Mouse (Mus musculus): ENCODE data around the gene Fam166a. TPM values are rescaled to one million over a fixed set of nuclear protein-coding genes. Genes with fewer than 3 reads are reported as not detected.

Fam166a gene
- polyA plus RNA-seq, 1 experiment from 2014 or later: 0.94 TPM

- Histone ChIP-seq H3K9me3 (ENCODE audit: control insufficient read depth, low read length) (no peaks in the 10 kb centered on the region), H3K9ac (ENCODE audit: low read length) (no peak overlapping the region), H3K4me3 (ENCODE audit: low read depth, low read length) (no peak overlapping the region), H3K27me3 (ENCODE audit: control insufficient read depth, insufficient read depth, low read length) (no peaks in the 10 kb centered on the region), H3K27ac (ENCODE audit: low read depth, low read length) (no peak overlapping the region), H3K36me3 (ENCODE audit: control insufficient read depth, insufficient read depth, low read length) (no peaks in the 10 kb centered on the region), H3K4me2 (no peak overlapping the region), H3K4me1 (ENCODE audit: control insufficient read depth, insufficient read depth, low read length) (no peaks in the 10 kb centered on the region)
- DNase-seq (ENCODE audit: low spot score, missing footprints) (no peak), ATAC-seq (ENCODE audit: low FRiP score) (no peak)
- WGBS: 52% methylated on average over 11 of the region's 12 CpGs
These were observed 12.5 kb downstream of the Fam166a start for GRCm38 (mm10) chr2:25231038-25231437.

- no peaks in the 10 kb centered on the region for H3K9me3 ChIP-seq (ENCODE audit: control insufficient read depth, low read length)
- H3K27ac ChIP-seq (ENCODE audit: low read depth, low read length): no peak overlapping the region
- H3K9ac ChIP-seq (ENCODE audit: low read length): no peak overlapping the region
- no peak overlapping the region for H3K4me3 ChIP-seq (ENCODE audit: low read depth, low read length)
- no peaks in the 10 kb centered on the region for H3K27me3 ChIP-seq (ENCODE audit: control insufficient read depth, insufficient read depth, low read length)
- no peaks in the 10 kb centered on the region for H3K36me3 ChIP-seq (ENCODE audit: control insufficient read depth, insufficient read depth, low read length)
- no peaks in the 10 kb centered on the region for H3K4me1 ChIP-seq (ENCODE audit: control insufficient read depth, insufficient read depth, low read length)
- H3K4me2 ChIP-seq: no peak overlapping the region
- ATAC-seq (ENCODE audit: low FRiP score) (no peak), DNase-seq (ENCODE audit: low spot score, missing footprints) (peak; percentile 78)
- WGBS: 86% methylated on average over 4 of the region's 4 CpGs
These were observed 14.9 kb downstream of the Fam166a start for GRCm38 (mm10) chr2:25233421-25233820.

GRCm38 (mm10) chr2:25234050-25234449, 15.5 kb downstream of the Fam166a start, which contains the start of gene Slc34a3:
TSS of gene Slc34a3 (minus strand) at chr2:25234364.
- Histone ChIP-seq H3K27me3 (ENCODE audit: control insufficient read depth, insufficient read depth, low read length) (no peaks in the 10 kb centered on the region), H3K4me3 (ENCODE audit: low read depth, low read length) (no peak within 1 kb of the TSS), H3K9me3 (ENCODE audit: control insufficient read depth, low read length) (no peaks in the 10 kb centered on the region), H3K4me1 (ENCODE audit: control insufficient read depth, insufficient read depth, low read length) (no peaks in the 10 kb centered on the region), H3K36me3 (ENCODE audit: control insufficient read depth, insufficient read depth, low read length) (no peaks in the 10 kb centered on the region), H3K4me2 (no peak within 1 kb of the TSS), H3K9ac (ENCODE audit: low read length) (no peak within 1 kb of the TSS), H3K27ac (ENCODE audit: low read depth, low read length) (no peak within 1 kb of the TSS)
- ATAC-seq (ENCODE audit: low FRiP score): no peak
- WGBS: 87% methylated on average over 3 of the region's 3 CpGs
- peak; percentile 44 for DNase-seq (ENCODE audit: low spot score, missing footprints)

GRCm38 (mm10) chr2:25234551-25235220, 16.1 kb downstream of the Fam166a start:
- Histone ChIP-seq H3K36me3 (ENCODE audit: control insufficient read depth, insufficient read depth, low read length) (no peaks in the 10 kb centered on the region), H3K27me3 (ENCODE audit: control insufficient read depth, insufficient read depth, low read length) (no peaks in the 10 kb centered on the region), H3K9me3 (ENCODE audit: control insufficient read depth, low read length) (no peaks in the 10 kb centered on the region), H3K4me1 (ENCODE audit: control insufficient read depth, insufficient read depth, low read length) (no peaks in the 10 kb centered on the region), H3K9ac (ENCODE audit: low read length) (no peak overlapping the region), H3K27ac (ENCODE audit: low read depth, low read length) (no peak overlapping the region), H3K4me3 (ENCODE audit: low read depth, low read length) (no peak overlapping the region), H3K4me2 (no peak overlapping the region)
- WGBS: 79% methylated on average over 5 of the region's 5 CpGs
- DNase-seq (ENCODE audit: low spot score, missing footprints) (peak; percentile 73), ATAC-seq (ENCODE audit: low FRiP score) (no peak)

GRCm38 (mm10) chr2:25236614-25237013, 18.1 kb downstream of the Fam166a start, which contains the start of gene Rnf224:
TSS of gene Rnf224 (minus strand) at chr2:25236787.
- Histone ChIP-seq H3K36me3 (ENCODE audit: control insufficient read depth, insufficient read depth, low read length) (no peaks in the 10 kb centered on the region), H3K27ac (ENCODE audit: low read depth, low read length) (no peak within 1 kb of the TSS), H3K4me2 (no peak within 1 kb of the TSS), H3K4me3 (ENCODE audit: low read depth, low read length) (no peak within 1 kb of the TSS), H3K9me3 (ENCODE audit: control insufficient read depth, low read length) (no peaks in the 10 kb centered on the region), H3K4me1 (ENCODE audit: control insufficient read depth, insufficient read depth, low read length) (peaks cover 9% of the 10 kb centered on the region), H3K9ac (ENCODE audit: low read length) (no peak within 1 kb of the TSS), H3K27me3 (ENCODE audit: control insufficient read depth, insufficient read depth, low read length) (peaks cover 4% of the 10 kb centered on the region)
- ATAC-seq (ENCODE audit: low FRiP score): no peak
- 40% methylated on average over 8 of the region's 8 CpGs for WGBS
- DNase-seq (ENCODE audit: low spot score, missing footprints): peak; percentile 67

GRCm38 (mm10) chr2:25237522-25237921, 19.0 kb downstream of the Fam166a start:
- WGBS: 70% methylated on average over 4 of the region's 4 CpGs
- Histone ChIP-seq H3K4me3 (ENCODE audit: low read depth, low read length) (no peak overlapping the region), H3K4me2 (no peak overlapping the region), H3K27me3 (ENCODE audit: control insufficient read depth, insufficient read depth, low read length) (peaks cover 6% of the 10 kb centered on the region), H3K27ac (ENCODE audit: low read depth, low read length) (no peak overlapping the region), H3K9ac (ENCODE audit: low read length) (no peak overlapping the region), H3K36me3 (ENCODE audit: control insufficient read depth, insufficient read depth, low read length) (no peaks in the 10 kb centered on the region), H3K4me1 (ENCODE audit: control insufficient read depth, insufficient read depth, low read length) (peaks cover 14% of the 10 kb centered on the region), H3K9me3 (ENCODE audit: control insufficient read depth, low read length) (no peaks in the 10 kb centered on the region)
- DNase-seq (ENCODE audit: low spot score, missing footprints): peak; percentile 66
- no peak for ATAC-seq (ENCODE audit: low FRiP score)

GRCm38 (mm10) chr2:25238106-25238505, 19.6 kb downstream of the Fam166a start:
- H3K27ac ChIP-seq (ENCODE audit: low read depth, low read length): no peak overlapping the region
- H3K36me3 ChIP-seq (ENCODE audit: control insufficient read depth, insufficient read depth, low read length): no peaks in the 10 kb centered on the region
- DNase-seq (ENCODE audit: low spot score, missing footprints) (peak; percentile 57), ATAC-seq (ENCODE audit: low FRiP score) (no peak)
- H3K9me3 ChIP-seq (ENCODE audit: control insufficient read depth, low read length): no peaks in the 10 kb centered on the region
- H3K4me2 ChIP-seq: no peak overlapping the region
- peaks cover 6% of the 10 kb centered on the region for H3K27me3 ChIP-seq (ENCODE audit: control insufficient read depth, insufficient read depth, low read length)
- H3K4me3 ChIP-seq (ENCODE audit: low read depth, low read length): no peak overlapping the region
- H3K4me1 ChIP-seq (ENCODE audit: control insufficient read depth, insufficient read depth, low read length): peaks cover 18% of the 10 kb centered on the region
- H3K9ac ChIP-seq (ENCODE audit: low read length): no peak overlapping the region

- no peaks in the 10 kb centered on the region for H3K9me3 ChIP-seq (ENCODE audit: control insufficient read depth, low read length)
- ATAC-seq (ENCODE audit: low FRiP score) (no peak), DNase-seq (ENCODE audit: low spot score, missing footprints) (peak; percentile 53)
- H3K4me1 ChIP-seq (ENCODE audit: control insufficient read depth, insufficient read depth, low read length): peaks cover 18% of the 10 kb centered on the region
- no peaks in the 10 kb centered on the region for H3K36me3 ChIP-seq (ENCODE audit: control insufficient read depth, insufficient read depth, low read length)
- peaks cover 6% of the 10 kb centered on the region for H3K27me3 ChIP-seq (ENCODE audit: control insufficient read depth, insufficient read depth, low read length)
- WGBS: 90% methylated on average over 3 of the region's 3 CpGs
- no peak overlapping the region for H3K4me2 ChIP-seq
- no peak overlapping the region for H3K27ac ChIP-seq (ENCODE audit: low read depth, low read length)
- no peak overlapping the region for H3K9ac ChIP-seq (ENCODE audit: low read length)
- no peak overlapping the region for H3K4me3 ChIP-seq (ENCODE audit: low read depth, low read length)
These were observed 21.2 kb downstream of the Fam166a start for GRCm38 (mm10) chr2:25239766-25240165.

GRCm38 (mm10) chr2:25240310-25240709, 21.8 kb downstream of the Fam166a start:
- H3K27me3 ChIP-seq (ENCODE audit: control insufficient read depth, insufficient read depth, low read length): peaks cover 6% of the 10 kb centered on the region
- H3K9ac ChIP-seq (ENCODE audit: low read length): peak overlapping the region; percentile 25; the same call in 1 of the 2 replicates
- ATAC-seq (ENCODE audit: low FRiP score): peak; percentile 10; the same call in 1 of the 2 replicates
- no peaks in the 10 kb centered on the region for H3K36me3 ChIP-seq (ENCODE audit: control insufficient read depth, insufficient read depth, low read length)
- no peak overlapping the region for H3K27ac ChIP-seq (ENCODE audit: low read depth, low read length)
- no peak for DNase-seq (ENCODE audit: low spot score, missing footprints)
- WGBS: 46% methylated on average over 8 of the region's 8 CpGs
- H3K9me3 ChIP-seq (ENCODE audit: control insufficient read depth, low read length): no peaks in the 10 kb centered on the region
- peak overlapping the region; percentile 43 for H3K4me3 ChIP-seq (ENCODE audit: low read depth, low read length)
- peaks cover 18% of the 10 kb centered on the region for H3K4me1 ChIP-seq (ENCODE audit: control insufficient read depth, insufficient read depth, low read length)
- H3K4me2 ChIP-seq: peak overlapping the region; percentile 63
